Mouse (Mus musculus): ENCODE measurements around the gene Ippk.

The Ippk gene

GRCm38 (mm10) chr13:49436170-49436569 lies 15.1 kb downstream of the Ippk start:
- TF ChIP-seq POU5F1 (IDR thresholded peaks at IDR 0.05; ENCODE audit: borderline replicate concordance, low read length), result no peak
- no peak for TF ChIP-seq NANOG (IDR thresholded peaks at IDR 0.05; ENCODE audit: borderline replicate concordance, low read length)
- TF ChIP-seq CTCF (conservative IDR thresholded peaks at IDR 0.05; ENCODE audit: low read length), result no peak
- Histone ChIP-seq H3K27me3 (ENCODE audit: insufficient read depth, low read length) (no peaks in the 10 kb centered on the region), H3K4me1 (replicated peaks; ENCODE audit: low read depth, low read length) (peaks cover 7% of the 10 kb centered on the region; the same call in 1 of the 2 replicates), H3K36me3 (ENCODE audit: insufficient read depth, low read length) (peaks cover 76% of the 10 kb centered on the region), H3K4me3 (replicated peaks; ENCODE audit: low read length) (no peak overlapping the region), H3K9me3 (ENCODE audit: low read length) (no peaks in the 10 kb centered on the region)

- Histone ChIP-seq H3K36me3 (ENCODE audit: insufficient read depth, low read length) (peaks cover 74% of the 10 kb centered on the region), H3K27me3 (ENCODE audit: insufficient read depth, low read length) (no peaks in the 10 kb centered on the region), H3K4me1 (replicated peaks; ENCODE audit: low read depth, low read length) (no peaks in the 10 kb centered on the region), H3K4me3 (replicated peaks; ENCODE audit: low read length) (no peak overlapping the region), H3K9me3 (ENCODE audit: low read length) (no peaks in the 10 kb centered on the region)
- no peak for TF ChIP-seq NANOG (IDR thresholded peaks at IDR 0.05; ENCODE audit: borderline replicate concordance, low read length)
- no peak for TF ChIP-seq POU5F1 (IDR thresholded peaks at IDR 0.05; ENCODE audit: borderline replicate concordance, low read length)
- no peak for TF ChIP-seq CTCF (conservative IDR thresholded peaks at IDR 0.05; ENCODE audit: low read length)
These were observed 23.4 kb downstream of the Ippk start for GRCm38 (mm10) chr13:49444451-49444850.

GRCm38 (mm10) chr13:49449318-49449749 lies 28.3 kb downstream of the Ippk start:
- Histone ChIP-seq H3K9me3 (ENCODE audit: low read length) (no peaks in the 10 kb centered on the region), H3K27me3 (ENCODE audit: insufficient read depth, low read length) (no peaks in the 10 kb centered on the region), H3K4me3 (replicated peaks; ENCODE audit: low read length) (no peak overlapping the region), H3K36me3 (ENCODE audit: insufficient read depth, low read length) (peaks cover 73% of the 10 kb centered on the region), H3K4me1 (replicated peaks; ENCODE audit: low read depth, low read length) (peaks cover 9% of the 10 kb centered on the region)
- peak; percentile 93 for TF ChIP-seq CTCF (conservative IDR thresholded peaks at IDR 0.05; ENCODE audit: low read length)
- no peak for TF ChIP-seq NANOG (IDR thresholded peaks at IDR 0.05; ENCODE audit: borderline replicate concordance, low read length)

- Histone ChIP-seq H3K27me3 (ENCODE audit: insufficient read depth, low read length) (no peaks in the 10 kb centered on the region), H3K9me3 (ENCODE audit: low read length) (no peaks in the 10 kb centered on the region), H3K4me3 (replicated peaks; ENCODE audit: low read length) (no peak overlapping the region), H3K36me3 (ENCODE audit: insufficient read depth, low read length) (peaks cover 78% of the 10 kb centered on the region), H3K4me1 (replicated peaks; ENCODE audit: low read depth, low read length) (peaks cover 3% of the 10 kb centered on the region)
- no peak for TF ChIP-seq NANOG (IDR thresholded peaks at IDR 0.05; ENCODE audit: borderline replicate concordance, low read length)
These were observed 39.2 kb downstream of the Ippk start for GRCm38 (mm10) chr13:49460276-49460675.

- no peaks in the 10 kb centered on the region for H3K9me3 ChIP-seq (ENCODE audit: low read length)
- no peak overlapping the region for H3K4me3 ChIP-seq (replicated peaks; ENCODE audit: low read length)
- H3K27me3 ChIP-seq (ENCODE audit: insufficient read depth, low read length), result no peaks in the 10 kb centered on the region
- peaks cover 3% of the 10 kb centered on the region for H3K4me1 ChIP-seq (replicated peaks; ENCODE audit: low read depth, low read length)
- TF ChIP-seq NANOG (IDR thresholded peaks at IDR 0.05; ENCODE audit: borderline replicate concordance, low read length), result no peak
- no peak for TF ChIP-seq POU5F1 (IDR thresholded peaks at IDR 0.05; ENCODE audit: borderline replicate concordance, low read length)
- no peak for TF ChIP-seq CTCF (conservative IDR thresholded peaks at IDR 0.05; ENCODE audit: low read length)
- peaks cover 83% of the 10 kb centered on the region for H3K36me3 ChIP-seq (ENCODE audit: insufficient read depth, low read length)
These were observed 39.8 kb downstream of the Ippk start for GRCm38 (mm10) chr13:49460692-49461414.

GRCm38 (mm10) chr13:49461458-49462132 lies 40.5 kb downstream of the Ippk start:
- Histone ChIP-seq H3K9me3 (ENCODE audit: low read length) (no peaks in the 10 kb centered on the region), H3K4me3 (replicated peaks; ENCODE audit: low read length) (no peak overlapping the region), H3K4me1 (replicated peaks; ENCODE audit: low read depth, low read length) (peaks cover 3% of the 10 kb centered on the region), H3K27me3 (ENCODE audit: insufficient read depth, low read length) (no peaks in the 10 kb centered on the region), H3K36me3 (ENCODE audit: insufficient read depth, low read length) (peaks cover 88% of the 10 kb centered on the region)
- TF ChIP-seq CTCF (conservative IDR thresholded peaks at IDR 0.05; ENCODE audit: low read length), result no peak

- H3K27me3 ChIP-seq (ENCODE audit: insufficient read depth, low read length), result no peaks in the 10 kb centered on the region
- H3K36me3 ChIP-seq (ENCODE audit: insufficient read depth, low read length), result peaks cover 88% of the 10 kb centered on the region
- peaks cover 3% of the 10 kb centered on the region for H3K4me1 ChIP-seq (replicated peaks; ENCODE audit: low read depth, low read length)
- no peak for TF ChIP-seq NANOG (IDR thresholded peaks at IDR 0.05; ENCODE audit: borderline replicate concordance, low read length)
- TF ChIP-seq POU5F1 (IDR thresholded peaks at IDR 0.05; ENCODE audit: borderline replicate concordance, low read length), result no peak
- no peak for TF ChIP-seq CTCF (conservative IDR thresholded peaks at IDR 0.05; ENCODE audit: low read length)
- no peak overlapping the region for H3K4me3 ChIP-seq (replicated peaks; ENCODE audit: low read length)
- no peaks in the 10 kb centered on the region for H3K9me3 ChIP-seq (ENCODE audit: low read length)
These were observed 41.9 kb downstream of the Ippk start for GRCm38 (mm10) chr13:49462921-49463320.

- Histone ChIP-seq H3K4me3 (replicated peaks; ENCODE audit: low read length) (no peak overlapping the region), H3K9me3 (ENCODE audit: low read length) (no peaks in the 10 kb centered on the region), H3K27me3 (ENCODE audit: insufficient read depth, low read length) (no peaks in the 10 kb centered on the region), H3K36me3 (ENCODE audit: insufficient read depth, low read length) (peaks cover 71% of the 10 kb centered on the region), H3K4me1 (replicated peaks; ENCODE audit: low read depth, low read length) (no peaks in the 10 kb centered on the region)
- TF ChIP-seq POU5F1 (IDR thresholded peaks at IDR 0.05; ENCODE audit: borderline replicate concordance, low read length) (no peak), CTCF (conservative IDR thresholded peaks at IDR 0.05; ENCODE audit: low read length) (no peak), NANOG (IDR thresholded peaks at IDR 0.05; ENCODE audit: borderline replicate concordance, low read length) (no peak)
These were observed 44.8 kb downstream of the Ippk start for GRCm38 (mm10) chr13:49465875-49466274.

Data from E14TG2a.4 (cell line).